Comparison of ENCODE assay signal across 10 mouse cellular contexts in the genomic region with DNA sequence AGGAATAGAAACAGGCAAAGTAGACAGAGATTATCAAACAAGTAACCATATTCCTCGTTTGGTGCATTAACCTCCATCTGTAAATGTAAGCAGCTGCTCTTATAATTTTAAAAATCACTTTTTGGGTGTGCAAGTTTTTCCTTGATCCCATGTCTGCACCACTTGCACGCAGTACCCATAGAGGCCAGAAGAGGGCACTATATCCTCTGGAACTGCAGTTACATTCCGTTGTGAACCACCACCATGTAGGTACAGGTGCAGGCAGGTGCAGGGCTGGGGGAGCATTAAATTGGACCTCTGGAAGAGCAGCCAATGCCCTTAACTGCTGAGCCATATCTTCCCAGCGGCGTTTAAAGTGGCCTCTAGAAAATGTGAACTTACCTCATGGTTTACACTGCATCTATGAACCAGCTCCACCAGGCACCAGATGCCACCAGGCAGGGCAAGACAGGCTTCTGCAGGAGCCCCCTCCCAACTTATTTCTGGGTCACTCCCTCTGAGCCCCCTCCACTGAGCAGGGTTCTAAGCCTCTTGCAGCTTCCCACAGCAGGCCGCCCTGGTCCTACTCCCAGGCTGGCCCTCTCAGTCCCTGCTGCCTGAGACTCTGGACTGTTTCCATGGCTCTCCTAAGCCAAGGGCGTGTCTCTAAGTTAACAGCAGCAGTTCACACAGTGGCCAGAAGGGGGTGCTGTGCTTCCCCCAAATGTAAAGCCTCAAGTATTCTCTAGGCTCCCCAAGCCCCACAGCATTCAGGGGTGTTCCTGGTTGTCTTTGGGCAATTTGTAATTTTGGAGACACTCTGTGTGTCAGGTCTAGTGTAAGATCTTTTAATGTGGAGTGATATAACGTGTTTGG. TPM values are rescaled to one million over a fixed set of nuclear protein-coding genes. Genes with fewer than 3 reads are reported as not detected.
DNase-seq lines count a peak whose midpoint lies in the region; ATAC-seq and TF ChIP-seq lines count a peak whose summit lies in the region.
"Had no signal": no experiment of that assay in that cellular context is flagged by ENCODE, and none has a peak within 500 bp of the region (broad histone marks: within the 10 kb centered on the region; RNA-seq: fewer than 3 reads in every experiment).

No protein-coding gene starts in this region.

- H3K27me3 ChIP-seq in kidney, adult 2 months (replicated peaks; ENCODE audit: control insufficient read depth, insufficient read depth, low read length): no peaks in the 10 kb centered on the region

- no peaks in the 10 kb centered on the region for H3K4me1 ChIP-seq in kidney, adult 2 months (ENCODE audit: control insufficient read depth, insufficient read depth, low read length)
- H3K4me1 ChIP-seq: embryonic facial prominence, embryonic 15.5 days; liver, embryonic 15.5 days had no signal

- no peaks in the 10 kb centered on the region for H3K36me3 ChIP-seq in kidney, adult 2 months (ENCODE audit: control insufficient read depth, insufficient read depth, low read length)
- H3K36me3 ChIP-seq: embryonic facial prominence, embryonic 15.5 days; liver, embryonic 15.5 days had no signal

- intact Hi-C loops in gastrocnemius, postnatal 36 days (cut with DNase I): no loop called here

- H3K27ac ChIP-seq in kidney, adult 2 months (ENCODE audit: insufficient read depth, low read depth, low read length): no peak overlapping the region
- H3K27ac ChIP-seq: embryonic facial prominence, embryonic 15.5 days; liver, embryonic 15.5 days had no signal

- no peak overlapping the region for H3K4me3 ChIP-seq in kidney, adult 2 months (ENCODE audit: insufficient read depth, low read depth, low read length)
- H3K4me3 ChIP-seq: embryonic facial prominence, embryonic 15.5 days; liver, embryonic 15.5 days had no signal

- peak; percentile 32 for DNase-seq in gastrocnemius, postnatal 10 days
- DNase-seq in gastrocnemius, postnatal 36 days: no peak
- DNase-seq in urinary bladder, postnatal 36 days (ENCODE audit: low spot score in 2 of 2): peak; percentile 16 to 28
- DNase-seq in urinary bladder, postnatal 10 days (ENCODE audit: low spot score): no peak
- DNase-seq in cerebellum, adult 9-11 months: peak; percentile 35
- DNase-seq in kidney, adult 2 months: peak; percentile 45
- DNase-seq in thymus, postnatal 25 days: peak; percentile 63

- TF ChIP-seq POLR2A in kidney, adult 2 months (IDR thresholded peaks at IDR 0.05; ENCODE audit: low read depth, low read length): no peak

- TF ChIP-seq CTCF in kidney, adult 2 months (conservative IDR thresholded peaks at IDR 0.05; ENCODE audit: insufficient read depth, insufficient read length, low read depth, low read length): peak; percentile 74

- 15% methylated on average over 8 of the region's 8 CpGs for WGBS in kidney, adult 2 months

- peak; percentile 84 for ATAC-seq in megakaryocyte progenitor cell, adult 5-6 weeks (replicated peaks; ENCODE audit: poor library complexity)

RNA-seq across cellular contexts. Expression of a gene that starts 10.2 kb away (rescaled TPM):
- total RNA-seq in gastrocnemius, postnatal 10 days (2021): not detected
- not detected for total RNA-seq in gastrocnemius, postnatal 36 days (2021)
- polyA plus RNA-seq in kidney, adult 2 months (2012; rRNA removed): 0.08 and 0.19 TPM in 2 replicates
- total RNA-seq in megakaryocyte progenitor cell, adult 5-6 weeks (2015): not detected in 2 replicates
- total RNA-seq in megakaryocyte progenitor cell, adult 5-6 weeks (2017): not detected in 2 replicates
- polyA plus RNA-seq: liver, embryonic 15.5 days had no signal

RNA-seq across cellular contexts. Expression of a gene that starts 24.3 kb away (rescaled TPM):
- not detected for total RNA-seq in gastrocnemius, postnatal 10 days (2021)
- total RNA-seq in gastrocnemius, postnatal 36 days (2021): not detected
- not detected in 2 replicates for polyA plus RNA-seq in kidney, adult 2 months (2012; rRNA removed)
- not detected in 2 replicates for total RNA-seq in megakaryocyte progenitor cell, adult 5-6 weeks (2015)
- total RNA-seq in megakaryocyte progenitor cell, adult 5-6 weeks (2017): not detected in 2 replicates
- polyA plus RNA-seq: embryonic facial prominence, embryonic 15.5 days; liver, embryonic 15.5 days had no signal

RNA-seq across cellular contexts. Expression of a gene that starts 24.6 kb away (rescaled TPM):
- under 1 TPM; 0.14 to 0.43 TPM for total RNA-seq in gastrocnemius, postnatal 10 days (2021)
- under 1 TPM; 0.15 to 0.30 TPM for total RNA-seq in gastrocnemius, postnatal 36 days (2021)
- 2.6 TPM in 2 replicates for polyA plus RNA-seq in kidney, adult 2 months (2012; rRNA removed)
- 0.83 and 1.6 TPM in 2 replicates for total RNA-seq in megakaryocyte progenitor cell, adult 5-6 weeks (2015)
- 2.4 and 6.3 TPM in 2 replicates for total RNA-seq in megakaryocyte progenitor cell, adult 5-6 weeks (2017)

RNA-seq across cellular contexts. Expression of a gene that starts 41.6 kb away (rescaled TPM):
- total RNA-seq in gastrocnemius, postnatal 10 days (2021): not detected
- not detected for total RNA-seq in gastrocnemius, postnatal 36 days (2021)
- polyA plus RNA-seq in kidney, adult 2 months (2012; rRNA removed): not detected in 2 replicates
- total RNA-seq in megakaryocyte progenitor cell, adult 5-6 weeks (2015): not detected in 2 replicates
- not detected in 2 replicates for total RNA-seq in megakaryocyte progenitor cell, adult 5-6 weeks (2017)
- polyA plus RNA-seq: embryonic facial prominence, embryonic 15.5 days; liver, embryonic 15.5 days had no signal

RNA-seq across cellular contexts. Expression of a gene that starts 50.5 kb away (rescaled TPM):
- total RNA-seq in gastrocnemius, postnatal 10 days (2021): not detected
- total RNA-seq in gastrocnemius, postnatal 36 days (2021): under 1 TPM in 1 of 2 experiments, not detected in 1; 0.27 TPM
- polyA plus RNA-seq in kidney, adult 2 months (2012; rRNA removed): 2.5 and 2.7 TPM in 2 replicates
- 0.54 and 1.6 TPM in 2 replicates for total RNA-seq in megakaryocyte progenitor cell, adult 5-6 weeks (2015)
- 0.91 and 2.4 TPM in 2 replicates for total RNA-seq in megakaryocyte progenitor cell, adult 5-6 weeks (2017)

Comparison
In these comparisons a context has a peak if more than half of its experiments do, and no peak if none do; other contexts are left out.
1. DNase-seq: peak in gastrocnemius, postnatal 10 days (single experiment), urinary bladder, postnatal 36 days (2 of 2), cerebellum, adult 9-11 months (single experiment), kidney, adult 2 months (single experiment) and thymus, postnatal 25 days (single experiment); none in gastrocnemius, postnatal 36 days (0 of 2) and urinary bladder, postnatal 10 days (single experiment).